Mouse (Mus musculus) thymus, adult 18-20 months (tissue): Measurements from ENCODE around the gene R3hdm2.

ENCODE experiments used
- DNase-seq, 2 experiments: peaks; one replicate each; pipeline ENCODE4 v3.0.0; 2022; ENCODE audit warnings: mixed read lengths in 2 of 2

The R3hdm2 gene

DNA sequence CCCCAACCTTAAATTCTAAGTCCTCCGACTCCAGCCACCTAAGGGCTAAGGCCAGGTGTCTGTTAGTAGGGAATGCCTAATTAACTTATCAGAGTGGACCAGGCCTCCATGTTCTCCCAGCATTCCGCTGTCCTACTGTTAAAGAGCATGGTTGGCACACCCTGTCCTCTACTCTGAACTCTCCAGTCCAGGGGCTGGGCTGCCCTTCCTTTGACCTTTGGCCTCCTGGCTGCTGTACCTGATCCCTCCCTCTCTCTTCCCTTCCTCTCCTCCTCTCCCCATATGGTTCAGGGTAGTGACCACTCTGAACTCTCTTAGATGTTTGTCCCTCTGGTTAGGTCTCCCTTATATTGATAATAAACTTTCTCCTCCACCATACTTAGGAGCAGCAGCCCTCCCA is 45.7 kb downstream of the R3hdm2 start:
- no peak for DNase-seq

DNA sequence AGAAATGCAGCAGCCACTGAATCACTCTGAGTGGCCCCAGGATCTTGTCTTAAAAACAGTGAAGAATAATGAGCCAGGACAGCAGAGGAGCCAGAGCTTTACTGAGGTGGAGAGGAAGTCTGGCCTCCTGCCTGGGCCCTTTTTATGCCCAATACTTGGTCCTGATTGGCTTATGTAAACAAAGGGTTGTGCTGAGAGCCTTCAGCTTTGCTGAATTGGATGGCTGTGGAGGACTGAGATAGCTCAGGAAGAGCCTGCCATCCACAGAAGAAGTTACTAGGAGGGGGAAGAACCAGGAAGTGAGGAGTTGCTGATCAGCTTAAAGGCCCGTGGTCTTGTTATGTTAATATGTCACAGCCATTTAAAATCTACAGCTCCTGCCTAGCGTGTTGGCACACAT is 46.5 kb downstream of the R3hdm2 start:
- no peak for DNase-seq

DNA sequence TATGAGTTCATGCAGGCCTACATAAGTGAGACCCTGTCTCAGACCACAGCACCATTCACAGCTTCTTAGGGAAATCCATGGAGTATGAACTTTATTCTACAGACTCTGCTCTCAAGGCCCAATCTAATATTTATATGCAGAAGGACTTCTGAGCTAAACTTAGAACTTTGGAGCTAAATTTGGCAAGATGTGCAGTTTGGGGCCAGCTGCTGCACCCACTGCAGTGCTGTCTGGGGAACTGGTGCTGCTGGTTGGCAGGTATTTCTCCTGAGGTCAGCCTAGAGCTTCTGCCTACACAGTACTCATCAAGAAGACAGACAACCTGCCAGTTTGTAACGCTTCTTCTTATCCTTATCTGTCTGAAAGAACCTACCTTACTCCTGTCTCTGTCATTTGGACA is 47.0 kb downstream of the R3hdm2 start:
- DNase-seq = no peak

DNA sequence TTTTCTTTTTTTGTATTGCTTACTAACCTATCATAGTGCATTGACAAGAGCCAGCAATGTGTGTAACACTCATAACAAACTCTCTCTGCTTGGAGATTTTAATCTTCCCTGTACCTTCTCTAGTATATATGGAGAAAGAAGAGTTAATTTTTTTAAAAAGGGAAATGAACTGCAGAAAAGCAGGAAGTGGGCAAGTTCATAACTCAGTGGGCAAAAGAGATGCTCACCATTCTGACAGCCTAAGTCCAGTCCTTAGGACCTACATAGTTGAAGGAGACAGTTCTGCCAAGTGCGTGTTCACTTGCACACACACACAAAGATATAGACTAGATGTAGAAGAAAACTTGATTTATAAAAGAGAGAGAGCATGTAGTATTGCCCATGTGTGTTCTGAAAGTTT is 47.9 kb downstream of the R3hdm2 start:
- DNase-seq = no peak

DNA sequence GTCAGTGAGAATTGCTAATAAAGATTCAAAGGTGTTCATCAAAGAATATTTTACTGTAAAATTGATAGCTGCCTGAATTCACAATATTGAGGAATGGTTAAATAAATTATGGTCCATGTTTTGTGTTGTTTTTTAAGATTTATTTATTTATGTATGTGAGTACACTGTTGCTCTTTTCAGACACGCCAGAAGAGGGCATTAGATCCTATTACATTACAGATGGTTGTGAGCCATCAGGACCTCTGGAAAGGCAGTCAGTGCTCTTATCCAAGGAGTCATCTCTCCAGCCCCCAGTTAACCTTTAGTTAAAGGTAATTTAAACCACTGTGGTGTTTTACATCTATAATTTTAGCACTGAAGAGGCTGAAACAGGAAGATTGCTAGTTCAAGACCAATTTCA is 49.4 kb downstream of the R3hdm2 start:
- DNase-seq = no peak

DNA sequence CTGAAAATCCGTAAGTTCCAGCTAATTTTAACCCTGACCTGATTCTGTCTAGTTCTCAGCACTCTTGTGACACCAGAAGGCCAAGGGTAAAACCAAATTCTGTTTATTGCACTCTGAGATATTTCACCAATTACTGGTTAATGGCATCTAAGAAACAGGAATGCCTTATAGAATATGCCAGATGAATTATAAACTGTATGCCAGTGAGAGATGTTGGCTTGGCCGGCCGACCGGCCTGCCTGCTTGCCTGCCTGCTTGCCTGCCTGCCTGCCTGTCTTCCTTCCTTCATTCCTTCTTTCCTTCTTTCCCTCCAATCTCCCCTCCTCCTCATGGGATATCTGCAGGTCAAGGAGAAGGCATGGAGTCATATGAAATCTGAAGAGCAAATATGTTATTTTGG is 52.3 kb downstream of the R3hdm2 start:
- DNase-seq = no peak

DNA sequence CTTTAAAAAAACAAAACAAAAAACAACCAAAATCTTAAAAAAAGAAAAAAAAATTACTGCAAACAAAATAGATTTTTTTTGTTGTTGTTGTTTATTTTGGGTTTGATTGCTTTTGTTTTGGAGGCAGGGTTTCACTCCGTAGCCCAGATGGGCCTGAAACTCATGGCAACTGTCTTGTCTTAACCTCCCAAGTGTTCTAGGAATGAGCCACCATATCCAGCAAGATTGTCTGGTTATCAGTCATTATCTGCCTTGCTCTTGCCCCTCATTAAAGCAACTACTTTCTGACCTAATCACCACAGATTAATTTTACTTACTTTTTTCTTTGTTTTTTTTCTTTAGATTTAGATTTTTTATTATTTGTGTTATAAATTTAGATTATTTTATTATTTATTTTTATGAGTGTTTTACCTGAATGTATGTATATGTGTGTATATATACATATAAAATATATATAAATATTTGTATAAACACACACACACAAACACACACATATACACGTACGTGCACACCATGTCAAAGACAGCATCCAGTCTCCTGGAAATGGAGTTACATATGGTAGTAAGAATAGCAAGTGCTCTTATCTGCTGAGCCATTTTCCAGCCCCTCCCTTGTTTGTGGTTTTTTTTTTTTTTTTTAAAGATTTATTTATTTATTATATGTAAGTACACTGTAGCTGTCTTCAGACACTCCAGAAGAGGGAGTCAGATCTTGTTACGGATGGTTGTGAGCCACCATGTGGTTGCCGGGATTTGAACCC is 57.4 kb downstream of the R3hdm2 start:
- DNase-seq = no peak

DNA sequence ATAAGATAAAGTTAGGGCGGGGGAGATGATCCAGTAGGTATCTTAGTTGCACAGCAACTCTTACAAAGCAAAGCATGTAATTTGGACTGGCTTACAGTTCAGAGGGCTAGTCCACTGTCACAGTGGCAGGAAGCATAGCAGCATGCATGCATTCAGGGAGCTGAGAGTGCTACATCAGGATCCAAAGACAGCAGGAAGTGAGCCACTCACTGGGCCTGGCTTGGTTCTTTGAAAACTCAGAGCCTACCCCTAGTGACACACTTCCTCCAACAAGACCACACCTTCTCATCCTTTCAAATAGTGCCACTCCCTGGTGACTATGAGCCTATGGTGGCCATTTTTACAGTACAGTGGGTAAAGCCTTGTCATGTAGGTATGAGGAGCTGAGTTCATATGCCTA is 73.6 kb downstream of the R3hdm2 start:
- DNase-seq = no peak

DNA sequence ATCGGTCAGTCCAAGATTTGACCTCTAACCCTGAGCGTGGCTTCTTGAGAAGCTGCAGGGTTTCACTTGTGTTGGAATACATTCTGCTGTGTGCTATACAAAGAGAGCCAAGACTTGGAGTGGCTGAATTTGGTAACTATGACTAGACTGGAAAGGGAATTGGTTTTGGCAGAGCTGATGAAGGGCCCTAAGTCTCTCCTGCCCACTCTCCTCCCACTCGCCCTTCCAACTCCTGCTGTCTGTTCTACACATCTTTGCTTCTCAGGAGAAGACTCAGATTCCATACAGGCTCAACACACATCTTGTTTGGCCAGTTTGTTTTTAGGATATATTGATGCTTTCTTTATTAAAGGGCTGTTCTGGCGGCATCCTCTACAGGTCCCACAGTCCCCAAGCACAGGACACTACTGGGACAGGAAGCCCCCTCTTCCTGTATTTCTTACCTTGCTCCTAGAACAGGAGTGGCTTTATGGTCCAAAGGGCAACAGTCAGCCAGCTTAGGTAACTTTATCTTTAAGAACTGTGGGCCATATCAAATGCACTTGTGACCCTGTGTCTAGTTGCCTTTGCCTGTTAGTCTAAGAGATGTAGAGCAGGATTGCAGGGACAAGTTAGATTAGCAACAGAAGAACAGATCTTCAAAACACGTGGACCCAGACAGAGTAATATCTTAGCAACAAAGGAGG is 82.4 kb downstream of the R3hdm2 start:
- DNase-seq = no peak

DNA sequence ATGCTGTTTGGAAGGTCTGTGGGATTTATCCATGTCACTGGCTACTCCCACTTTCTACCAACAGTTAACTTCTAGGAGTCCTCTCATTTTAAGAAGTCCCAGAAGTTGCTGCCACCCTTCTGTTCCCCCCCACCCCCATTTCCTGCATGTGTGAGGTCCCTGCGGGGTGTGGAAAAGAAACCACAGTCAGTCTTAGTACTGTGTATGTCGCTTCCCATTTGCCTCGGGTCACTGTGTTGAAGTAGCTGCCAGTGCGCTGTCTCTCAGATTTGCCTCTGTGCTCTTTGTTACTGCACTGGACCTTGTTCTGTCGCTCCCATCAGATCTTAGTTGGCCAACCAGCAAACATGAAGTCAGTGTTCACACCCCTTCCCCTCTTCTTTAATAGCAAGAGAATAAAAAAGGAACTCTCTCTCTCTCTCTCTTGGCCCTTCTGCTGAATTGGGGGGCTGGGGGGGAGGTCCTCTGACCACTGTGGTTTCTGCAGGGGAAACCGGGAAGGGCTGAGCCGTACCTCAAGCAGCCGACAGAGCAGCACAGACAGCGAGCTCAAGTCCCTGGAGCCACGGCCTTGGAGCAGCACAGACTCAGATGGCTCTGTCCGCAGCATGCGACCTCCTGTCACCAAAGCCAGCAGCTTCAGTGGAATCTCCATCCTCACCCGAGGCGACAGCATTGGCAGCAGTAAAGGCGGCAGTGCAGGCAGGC is 91.3 kb downstream of the R3hdm2 start:
- DNase-seq = peak; percentile 27 to 29

DNA sequence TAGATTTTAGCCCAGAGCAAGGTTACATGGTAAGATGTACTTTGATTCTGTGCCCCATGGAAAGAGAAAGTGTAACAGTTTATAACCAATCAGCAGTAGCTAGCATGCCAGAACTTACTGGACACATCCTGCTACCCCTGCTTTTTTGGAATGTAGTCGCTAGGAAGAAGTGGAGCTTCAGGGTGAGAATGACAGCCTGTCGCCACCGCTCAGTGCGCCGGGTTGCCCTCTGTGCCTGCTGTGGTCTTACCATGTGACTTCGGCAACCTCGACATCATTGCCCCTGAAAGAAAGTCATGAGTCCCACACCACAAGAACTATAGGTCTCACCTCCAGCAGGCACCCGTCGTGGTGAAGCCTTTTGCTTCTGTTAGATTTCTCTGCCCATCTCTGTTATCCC is 92.6 kb downstream of the R3hdm2 start:
- no peak for DNase-seq

DNA sequence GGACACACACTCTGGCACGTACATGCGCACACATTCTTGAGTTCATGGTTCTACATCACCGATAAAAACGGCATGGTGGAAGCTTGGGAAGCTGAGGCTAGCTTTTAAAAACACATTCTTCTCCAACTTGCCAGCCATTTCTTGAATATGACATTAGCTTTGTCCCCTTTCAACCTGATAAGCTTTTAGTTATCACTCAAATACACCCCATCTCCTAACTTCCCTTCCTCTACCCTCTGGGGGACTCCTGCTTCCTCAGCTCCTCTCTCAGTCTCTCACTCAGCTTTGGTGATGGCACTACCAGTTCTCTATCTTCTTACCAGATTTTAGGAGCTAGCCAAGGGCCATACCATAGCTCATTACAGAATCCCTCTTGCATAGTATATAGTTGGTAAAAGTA is 95.0 kb downstream of the R3hdm2 start:
- no peak for DNase-seq

DNA sequence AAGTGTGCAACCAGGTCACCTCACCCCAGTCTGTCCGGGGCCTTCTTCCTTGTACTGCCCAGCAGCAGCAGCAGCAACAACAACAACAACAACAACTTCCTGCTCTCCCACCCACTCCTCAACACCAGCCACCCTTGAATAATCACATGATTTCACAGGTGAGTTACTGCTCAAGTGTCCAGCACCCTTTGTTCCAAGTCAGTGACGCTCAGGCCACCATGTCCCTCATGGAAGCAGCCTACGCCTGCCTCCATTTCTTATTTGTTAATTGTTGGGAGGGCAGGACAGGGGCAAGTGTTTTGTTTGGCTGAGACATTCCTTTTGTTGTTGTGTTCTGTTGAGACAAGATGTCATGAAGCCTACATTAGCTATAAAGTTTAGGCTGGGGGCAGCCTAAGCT is 96.4 kb downstream of the R3hdm2 start:
- no peak for DNase-seq

DNA sequence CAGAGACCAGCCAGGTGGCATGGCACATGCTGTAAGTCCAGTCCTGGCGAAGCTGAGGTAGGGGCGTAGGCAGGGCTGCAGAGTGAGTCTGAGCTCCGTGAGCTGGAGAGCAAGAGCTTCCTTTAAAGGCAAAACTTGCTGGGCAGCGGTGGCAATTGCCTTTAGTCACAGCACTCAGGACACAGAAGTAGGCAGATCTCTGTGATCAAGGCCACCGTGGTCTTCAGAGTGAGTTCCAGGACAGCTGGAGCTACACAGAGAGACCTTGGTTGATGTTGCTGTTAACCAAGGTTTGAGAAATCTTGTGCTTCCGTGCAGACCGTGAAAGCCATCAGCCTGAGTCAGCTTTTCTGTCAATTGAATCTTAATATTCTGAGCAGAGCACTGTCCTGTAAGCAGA is 97.2 kb downstream of the R3hdm2 start:
- DNase-seq = no peak

DNA sequence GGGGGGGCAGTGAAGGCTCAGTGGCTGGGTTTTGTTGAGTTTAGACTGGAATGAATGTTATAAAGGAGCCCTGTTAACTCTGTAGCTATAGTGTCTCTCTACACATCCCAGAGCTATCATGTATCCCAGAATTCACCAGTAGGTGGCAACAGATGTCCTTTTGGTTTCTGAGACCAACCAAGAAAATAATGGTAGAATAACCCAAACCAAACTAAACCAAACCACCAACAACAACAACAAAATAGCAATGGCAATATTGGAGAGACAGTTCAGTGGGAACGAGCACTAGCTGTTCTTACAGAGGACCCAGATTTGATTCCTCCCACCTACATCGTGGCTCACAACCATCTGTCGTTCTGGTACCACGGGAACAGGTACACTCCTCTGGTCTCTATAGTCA is 99.0 kb downstream of the R3hdm2 start:
- no peak for DNase-seq

DNA sequence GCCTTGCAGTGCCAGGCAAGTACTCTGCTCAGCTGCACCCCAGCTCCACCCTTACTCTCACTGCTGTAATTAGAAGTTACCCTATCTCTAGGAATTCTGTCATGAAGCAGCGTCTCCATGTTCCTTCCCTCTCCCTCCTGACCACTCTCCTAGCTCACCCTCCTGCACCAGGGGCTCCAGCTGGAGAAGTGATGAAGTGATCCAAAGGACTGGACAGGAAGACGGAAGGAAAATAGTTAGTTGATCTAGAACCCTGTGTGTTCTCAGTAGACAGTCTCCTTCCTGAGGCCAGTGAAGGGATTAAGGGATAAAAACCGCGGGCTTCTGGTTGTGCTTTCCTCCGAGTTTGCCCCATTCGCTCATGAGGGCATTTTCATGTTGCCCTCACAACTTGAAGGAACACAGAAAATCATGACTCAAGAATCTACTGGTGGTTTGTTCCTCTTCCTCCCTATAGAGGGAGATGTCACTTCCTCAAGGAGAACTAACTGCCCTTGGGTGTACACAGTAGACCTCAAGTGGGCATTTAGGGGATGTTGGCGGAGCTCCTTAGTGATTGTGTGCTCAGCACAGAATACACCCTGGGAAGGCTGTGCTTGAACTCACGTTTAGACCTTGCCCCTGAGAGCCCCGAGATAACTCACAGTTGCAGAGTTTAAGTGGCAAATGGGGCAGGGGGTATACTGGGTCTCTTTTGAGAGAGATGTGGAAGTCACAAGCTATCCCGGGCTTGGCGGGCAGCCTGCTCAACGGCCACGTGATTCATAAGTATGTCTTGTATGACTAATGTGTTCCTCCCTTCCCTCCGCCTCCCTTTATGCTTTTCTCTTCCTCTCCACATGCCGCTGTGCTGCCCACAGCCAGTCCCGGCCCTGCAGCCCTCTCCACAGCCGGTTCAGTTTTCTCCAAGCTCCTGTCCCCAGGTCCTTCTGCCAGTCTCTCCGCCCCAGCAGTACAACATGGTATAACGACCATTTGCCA is 101.0 kb downstream of the R3hdm2 start:
- DNase-seq = no peak

DNA sequence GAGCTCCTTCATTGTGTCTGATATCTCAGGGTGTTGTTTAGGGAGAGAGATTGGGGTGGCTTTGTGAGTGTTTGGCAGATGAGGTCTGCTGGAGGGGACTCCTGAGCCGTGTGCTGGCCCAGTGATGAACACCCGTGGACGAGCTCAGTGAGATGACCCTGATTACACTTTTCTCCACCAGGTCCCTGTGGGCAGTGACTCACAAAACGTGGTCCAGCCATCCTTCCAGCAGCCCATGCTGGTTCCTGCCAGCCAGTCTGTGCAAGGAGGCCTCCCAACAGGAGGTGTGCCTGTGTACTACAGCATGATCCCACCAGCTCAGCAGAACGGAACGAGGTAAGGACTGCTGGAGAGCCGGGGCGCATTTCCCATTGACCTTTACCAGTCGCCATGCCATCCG is 105.1 kb downstream of the R3hdm2 start:
- no peak for DNase-seq

DNA sequence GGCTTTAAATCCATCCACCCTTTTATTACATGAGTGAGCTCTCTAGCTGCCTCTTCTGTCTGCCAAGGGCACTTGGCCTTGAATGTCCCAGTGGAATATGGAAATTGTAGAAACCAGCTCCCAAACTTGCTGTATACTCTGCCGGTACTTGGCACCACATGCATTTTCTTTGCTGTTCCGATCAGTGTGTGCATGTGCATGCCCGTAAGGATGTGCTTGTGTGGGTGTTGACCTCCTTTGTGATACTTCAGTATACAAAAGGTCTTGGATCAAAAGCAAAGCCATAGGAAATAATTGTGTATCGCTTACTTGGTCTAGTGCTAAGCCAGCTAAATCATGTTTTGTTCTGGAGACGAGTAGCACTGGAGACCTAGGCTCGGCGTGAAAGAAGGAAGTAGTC is 108.7 kb downstream of the R3hdm2 start:
- DNase-seq = no peak

DNA sequence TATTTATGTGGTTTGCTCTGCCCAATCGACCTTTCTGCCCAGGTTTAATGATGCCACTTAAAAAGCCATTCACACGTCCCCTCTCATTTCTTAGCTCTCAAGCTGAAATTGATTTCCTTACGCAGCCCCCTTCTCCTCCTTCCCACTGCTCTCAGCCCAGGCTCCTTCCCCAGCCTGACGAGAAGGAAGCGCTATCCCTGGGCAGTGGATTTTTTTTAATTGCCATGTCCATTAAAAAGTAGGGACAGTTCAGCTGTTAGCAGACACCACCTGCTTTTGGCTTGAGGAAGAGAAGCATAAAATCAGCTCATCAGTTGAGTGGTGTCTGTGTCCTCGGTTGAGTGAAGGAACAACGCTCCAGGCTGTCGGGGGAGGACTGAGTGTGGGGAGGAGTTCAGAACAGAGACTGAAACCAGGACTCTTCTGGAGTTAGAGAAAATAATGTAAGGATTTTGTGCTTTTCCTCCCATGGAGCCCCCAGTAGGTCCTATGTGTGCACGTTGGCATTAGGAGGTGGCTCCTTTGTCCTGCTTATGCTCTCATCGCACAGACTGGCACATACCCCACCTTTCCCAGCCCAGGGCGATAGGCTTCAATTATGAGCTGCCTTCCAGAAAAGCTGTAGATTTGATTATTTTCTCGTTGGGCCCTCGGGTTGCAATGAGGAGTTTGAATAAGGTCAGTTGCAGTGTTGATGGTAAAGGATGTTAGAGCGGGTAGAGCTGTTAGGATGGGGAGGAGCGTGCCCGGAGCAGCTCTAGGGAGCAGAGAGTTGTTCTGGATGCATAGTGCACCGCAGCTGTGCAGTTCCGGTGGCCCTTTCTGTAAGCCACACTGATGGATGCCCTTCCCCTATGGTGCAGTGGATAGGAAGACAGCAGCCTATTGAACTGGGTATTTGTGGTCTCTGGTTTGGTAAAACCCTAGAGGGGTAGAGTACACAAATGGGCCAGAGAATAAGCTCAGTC is 110.3 kb downstream of the R3hdm2 start:
- no peak for DNase-seq

DNA sequence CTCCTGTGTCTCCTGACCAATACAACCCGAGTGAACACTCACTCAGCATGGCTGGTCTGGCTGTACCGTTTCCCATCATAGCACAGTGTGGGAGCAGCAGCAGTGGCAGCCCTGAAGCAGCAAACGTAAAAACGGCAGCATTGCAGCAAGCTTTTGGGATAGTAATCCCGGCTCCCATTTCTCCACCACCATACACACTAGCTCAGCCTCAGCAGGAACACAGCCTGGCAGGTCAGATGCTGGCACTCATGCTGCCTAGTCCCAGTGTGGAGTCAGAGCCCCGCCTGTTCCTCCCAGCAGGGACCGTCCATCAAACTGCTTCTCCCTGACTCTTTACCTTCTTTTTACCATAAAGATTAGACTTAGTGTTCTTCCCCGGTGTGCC is 111.0 kb downstream of the R3hdm2 start:
- no peak for DNase-seq

DNA sequence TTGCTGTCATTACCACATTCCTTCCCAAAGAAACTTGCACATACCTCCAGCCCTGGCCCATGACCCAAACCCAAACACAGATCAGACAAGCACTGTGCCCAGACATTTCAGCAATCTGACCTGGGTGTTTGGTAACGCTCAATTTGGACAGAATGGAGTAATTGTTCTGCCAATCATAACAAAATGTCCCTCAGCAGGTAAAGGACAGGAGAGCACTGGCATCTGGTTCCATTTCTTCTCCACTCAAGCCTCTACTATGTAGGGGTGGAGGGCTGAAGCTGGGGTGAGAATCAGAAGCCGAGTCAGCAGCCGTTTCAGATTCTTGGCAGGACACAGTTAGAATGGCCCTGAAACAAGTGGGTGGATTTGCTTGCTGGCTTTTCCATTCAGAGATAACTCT is 112.0 kb downstream of the R3hdm2 start:
- no peak for DNase-seq

DNA sequence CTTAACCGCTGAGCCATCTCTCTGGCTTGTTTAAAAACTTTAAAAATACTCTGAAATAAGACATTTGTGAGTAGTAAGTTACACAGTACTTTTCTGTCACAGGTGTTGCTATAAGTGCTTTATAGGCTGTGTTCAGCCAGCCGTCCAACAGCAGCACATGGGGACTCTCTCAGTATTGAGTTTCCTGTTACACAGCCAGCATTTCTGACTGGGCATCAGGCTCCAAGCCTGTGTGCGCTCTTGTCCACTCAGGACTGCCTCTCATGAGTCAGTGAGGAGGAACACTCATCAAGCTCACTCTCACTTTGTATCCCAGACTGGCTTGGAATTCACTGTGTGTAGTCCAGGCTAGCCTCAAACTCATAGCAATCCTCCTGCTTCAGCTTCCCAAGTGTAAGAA is 116.0 kb downstream of the R3hdm2 start:
- DNase-seq = no peak
